Mouse (Mus musculus) embryonic facial prominence, embryonic 14.5 days (tissue): ENCODE data around the gene Pard3b. TPM values are rescaled to one million over a fixed set of nuclear protein-coding genes. Genes with fewer than 3 reads are reported as not detected.

Experiments
- ATAC-seq: fragments of 200-750 bp; cut with Nextera tagmentation; 2 replicates; pipeline ENCODE4 v1.8.0; 2017; ENCODE audit warnings: low read depth, moderate number of reproducible peaks, moderate TSS enrichment
- DNase-seq: peaks from one replicate; pipeline ENCODE4 v3.0.0-alpha.2; 2015; ENCODE audit warnings: low spot score
- H3K27ac ChIP-seq: fragments of 300-500 bp; sonication (generic); replicated peaks from 2 replicates; pipeline ENCODE4 v1.5.1; 2014; ENCODE audit warnings: low read depth, mild to moderate bottlenecking, low read length, moderate library complexity
- H3K27me3 ChIP-seq: fragments of 300-500 bp; sonication (generic); replicated peaks from 2 replicates; pipeline ENCODE4 v1.6.1; 2014; ENCODE audit warnings: low read length; ENCODE audit not compliant: control insufficient read depth, insufficient read depth
- H3K36me3 ChIP-seq: fragments of 300-500 bp; sonication (generic); 2 replicates; pipeline ENCODE4 v1.6.1; 2014; ENCODE audit warnings: low read length, mixed read lengths; ENCODE audit not compliant: control insufficient read depth, insufficient read depth
- H3K4me1 ChIP-seq: fragments of 300-500 bp; sonication (generic); 2 replicates; pipeline ENCODE4 v1.6.1; 2014; ENCODE audit warnings: antibody characterized with exemption, low read length; ENCODE audit not compliant: control insufficient read depth, insufficient read depth
- H3K4me2 ChIP-seq: fragments of 300-500 bp; sonication (generic); 2 replicates; pipeline ENCODE4 v1.6.1; 2014; ENCODE audit warnings: low read depth, mild to moderate bottlenecking, low read length, moderate library complexity, mixed read lengths
- H3K4me3 ChIP-seq: fragments of 300-500 bp; sonication (generic); 2 replicates; pipeline ENCODE4 v1.5.1; 2014; ENCODE audit warnings: low read depth, mild to moderate bottlenecking, low read length
- H3K9ac ChIP-seq: fragments of 300-500 bp; sonication (generic); 2 replicates; pipeline ENCODE4 v1.6.1; 2014; ENCODE audit warnings: low read depth, mild to moderate bottlenecking, low read length, moderate library complexity, mixed read lengths
- H3K9me3 ChIP-seq: fragments of 300-500 bp; sonication (generic); 2 replicates; pipeline ENCODE4 v1.6.1; 2016; ENCODE audit warnings: low read length; ENCODE audit not compliant: control insufficient read depth
- WGBS: fragments of 180-500 bp; shearing (Covaris S2); extraction: QIAGEN DNeasy Blood & Tissue Kit; methylation state at CpG from one replicate; pipeline ENCODE4 v1.1.7; 2014; 5-methylcytosine and 5-hydroxymethylcytosine counted together
- polyA plus RNA-seq: library from polyadenylated mRNA; unstranded; fragments of >200 nt; fragmentation: Nextera tagmentation; extraction: Ambion mirVana; gene quantifications from 2 replicates; pipeline ENCODE4 v1.2.1, GENCODE M21; 2014

Pard3b gene
- polyA plus RNA-seq: 17.6 and 21.1 TPM in 2 replicates

- Histone ChIP-seq H3K9ac (peak within 1 kb of the TSS; percentile 90), H3K36me3 (no peaks in the 10 kb centered on the region)
- ATAC-seq: peak; percentile 94
Measured at GRCm38 (mm10) chr1:61638347-61639111, at the start of gene Pard3b. Gene Pard3b (plus strand): TSS chr1:61638824.

GRCm38 (mm10) chr1:61616176-61616575, 22.4 kb upstream of the Pard3b start:
- Histone ChIP-seq H3K36me3 (no peaks in the 10 kb centered on the region), H3K4me2 (no peak overlapping the region), H3K9me3 (no peaks in the 10 kb centered on the region), H3K9ac (no peak overlapping the region), H3K27me3 (no peaks in the 10 kb centered on the region), H3K27ac (no peak overlapping the region), H3K4me3 (no peak overlapping the region), H3K4me1 (no peaks in the 10 kb centered on the region)
- ATAC-seq (no peak), DNase-seq (peak; percentile 9)

More at GRCm38 (mm10) chr1:61638347-61639111, at the start of gene Pard3b:
- Histone ChIP-seq H3K27me3 (no peaks in the 10 kb centered on the region), H3K27ac (peak within 1 kb of the TSS; percentile 48), H3K4me2 (peak within 1 kb of the TSS; percentile 90), H3K4me3 (peak within 1 kb of the TSS; percentile 92), H3K9me3 (no peaks in the 10 kb centered on the region), H3K4me1 (peaks cover 14% of the 10 kb centered on the region; the same call in 1 of the 2 replicates)
- peak; percentile 86 for DNase-seq
- WGBS: under 1% methylated on average over 37 of the region's 60 CpGs

GRCm38 (mm10) chr1:61620651-61621050, 18.0 kb upstream of the Pard3b start:
- Histone ChIP-seq H3K27me3 (no peaks in the 10 kb centered on the region), H3K36me3 (no peaks in the 10 kb centered on the region), H3K4me2 (no peak overlapping the region), H3K27ac (no peak overlapping the region), H3K4me3 (no peak overlapping the region), H3K4me1 (no peaks in the 10 kb centered on the region), H3K9ac (no peak overlapping the region), H3K9me3 (no peaks in the 10 kb centered on the region)
- 74% methylated on average over 1 of the region's 1 CpGs for WGBS
- DNase-seq (no peak), ATAC-seq (no peak)

GRCm38 (mm10) chr1:61629857-61630256, 8.8 kb upstream of the Pard3b start:
- H3K9ac ChIP-seq: no peak overlapping the region
- no peaks in the 10 kb centered on the region for H3K27me3 ChIP-seq
- WGBS: 83% methylated on average over 2 of the region's 2 CpGs
- ATAC-seq (no peak), DNase-seq (no peak)
- no peak overlapping the region for H3K4me2 ChIP-seq
- no peaks in the 10 kb centered on the region for H3K4me1 ChIP-seq
- H3K27ac ChIP-seq: no peak overlapping the region
- H3K4me3 ChIP-seq: no peak overlapping the region
- no peaks in the 10 kb centered on the region for H3K9me3 ChIP-seq
- H3K36me3 ChIP-seq: no peaks in the 10 kb centered on the region

GRCm38 (mm10) chr1:61639114-61640093, 780 bp downstream of the Pard3b start:
- 5% methylated on average over 16 of the region's 40 CpGs for WGBS
- peak overlapping the region; percentile 90 for H3K4me2 ChIP-seq

GRCm38 (mm10) chr1:61641880-61642279, 3.3 kb downstream of the Pard3b start:
- Histone ChIP-seq H3K4me1 (peaks cover 14% of the 10 kb centered on the region; the same call in 1 of the 2 replicates), H3K9me3 (no peaks in the 10 kb centered on the region), H3K36me3 (no peaks in the 10 kb centered on the region), H3K4me3 (no peak overlapping the region), H3K27me3 (no peaks in the 10 kb centered on the region), H3K4me2 (no peak overlapping the region), H3K27ac (no peak overlapping the region), H3K9ac (no peak overlapping the region)
- DNase-seq (no peak), ATAC-seq (no peak)
- 54% methylated on average over 4 of the region's 4 CpGs for WGBS

More at GRCm38 (mm10) chr1:61639114-61640093, 780 bp downstream of the Pard3b start:
- Histone ChIP-seq H3K9ac (peak overlapping the region; percentile 90), H3K9me3 (no peaks in the 10 kb centered on the region), H3K4me3 (peak overlapping the region; percentile 92), H3K27ac (peak overlapping the region; percentile 48), H3K27me3 (no peaks in the 10 kb centered on the region), H3K4me1 (peaks cover 14% of the 10 kb centered on the region; the same call in 1 of the 2 replicates), H3K36me3 (no peaks in the 10 kb centered on the region)
- DNase-seq (peak; percentile 28), ATAC-seq (peak; percentile 69)

GRCm38 (mm10) chr1:61645062-61645461, 6.4 kb downstream of the Pard3b start:
- Histone ChIP-seq H3K27me3 (no peaks in the 10 kb centered on the region), H3K4me3 (no peak overlapping the region), H3K27ac (no peak overlapping the region), H3K9me3 (no peaks in the 10 kb centered on the region), H3K4me1 (0 out of 2 replicates have a peak, but pooled peaks cover 4% of the 10 kb centered on the region), H3K36me3 (no peaks in the 10 kb centered on the region), H3K4me2 (no peak overlapping the region), H3K9ac (no peak overlapping the region)
- ATAC-seq (no peak), DNase-seq (no peak)
- 57% methylated on average over 3 of the region's 3 CpGs for WGBS

- H3K4me1 ChIP-seq: no peaks in the 10 kb centered on the region
- H3K36me3 ChIP-seq: no peaks in the 10 kb centered on the region
- ATAC-seq (no peak), DNase-seq (no peak)
- no peak overlapping the region for H3K27ac ChIP-seq
- H3K9ac ChIP-seq: no peak overlapping the region
- H3K9me3 ChIP-seq: no peaks in the 10 kb centered on the region
- no peak overlapping the region for H3K4me2 ChIP-seq
- no peak overlapping the region for H3K4me3 ChIP-seq
- H3K27me3 ChIP-seq: no peaks in the 10 kb centered on the region
Measured at GRCm38 (mm10) chr1:61649964-61650363, 11.3 kb downstream of the Pard3b start.
